Mouse (Mus musculus): ENCODE measurements at regions not wholly inside any gene's neighbourhood (a gene's known extent, or its start where the extent isn't known, plus 50 kb on each side); places are given as distances from the start of the nearest gene placed in this dataset.
"Not testable (repeated sequence)": the region's sequence is repeated elsewhere in the genome, so short reads cannot be mapped to it uniquely, and the experiment has no call there.

DNA sequence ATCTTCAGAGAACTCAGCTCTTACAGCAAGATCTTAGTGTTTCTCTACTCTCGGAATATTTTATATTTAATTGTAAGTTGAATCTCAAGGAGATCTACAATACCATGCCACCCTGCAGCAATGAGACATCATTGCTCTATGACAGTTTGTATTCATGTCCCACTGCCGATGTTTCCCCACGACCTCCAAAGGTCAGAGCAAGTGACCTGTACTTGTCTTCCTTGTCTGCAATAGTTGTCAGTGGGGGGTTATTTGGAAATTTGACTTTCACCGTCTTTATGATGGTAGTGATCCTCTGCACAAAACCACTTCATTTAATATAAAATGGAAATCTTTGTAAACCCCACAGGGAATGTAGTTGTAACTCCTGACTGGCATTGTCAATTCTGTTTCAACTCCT is 992.0 kb downstream of the Car8 start:
- Histone ChIP-seq H3K4me2 (replicated peaks) (no peak overlapping the region), H3K9me3 (ENCODE audit: control insufficient read depth, low read length) (no peaks in the 10 kb centered on the region), H3K4me3 (replicated peaks; ENCODE audit: low read length) (no peak overlapping the region), H3K27me3 (ENCODE audit: control insufficient read depth, insufficient read depth, low read length) (no peaks in the 10 kb centered on the region), H3K27ac (no peak overlapping the region), H3K4me1 (replicated peaks; ENCODE audit: control insufficient read depth, insufficient read depth, low read length) (no peaks in the 10 kb centered on the region), H3K9ac (no peak overlapping the region), H3K36me3 (replicated peaks; ENCODE audit: control insufficient read depth, insufficient read depth) (no peaks in the 10 kb centered on the region)
- no peak for ATAC-seq (ENCODE audit: low FRiP score)
- WGBS: 17% methylated on average over 4 of the region's 4 CpGs
- DNase-seq (ENCODE audit: low spot score): no peak

DNA sequence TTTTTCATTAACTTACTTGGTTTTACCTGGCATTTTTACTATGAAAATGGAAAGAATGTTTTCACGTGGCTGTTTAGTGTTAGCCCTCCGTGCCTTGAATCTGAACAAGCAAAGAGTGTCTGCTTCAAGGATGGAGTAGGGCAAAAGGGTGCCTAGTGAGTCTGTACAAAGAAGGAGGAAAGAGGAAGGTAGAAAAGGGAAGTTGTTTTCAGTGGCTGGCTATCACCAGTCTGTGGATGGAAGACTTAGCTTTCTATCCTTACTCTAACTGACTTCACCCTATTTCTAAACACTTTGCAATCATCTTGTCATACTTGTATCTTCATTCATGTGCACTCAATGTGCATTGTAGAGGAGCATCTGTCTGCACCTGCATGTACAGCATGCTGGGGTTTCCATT is 993.2 kb downstream of the Car8 start:
- Histone ChIP-seq H3K4me2 (replicated peaks) (no peak overlapping the region), H3K27ac (no peak overlapping the region), H3K27me3 (ENCODE audit: control insufficient read depth, insufficient read depth, low read length) (no peaks in the 10 kb centered on the region), H3K4me1 (replicated peaks; ENCODE audit: control insufficient read depth, insufficient read depth, low read length) (no peaks in the 10 kb centered on the region), H3K4me3 (replicated peaks; ENCODE audit: low read length) (no peak overlapping the region), H3K9ac (no peak overlapping the region), H3K9me3 (ENCODE audit: control insufficient read depth, low read length) (no peaks in the 10 kb centered on the region), H3K36me3 (replicated peaks; ENCODE audit: control insufficient read depth, insufficient read depth) (no peaks in the 10 kb centered on the region)
- WGBS: 98% methylated on average over 2 of the region's 2 CpGs
- no peak for ATAC-seq (ENCODE audit: low FRiP score)
- no peak for DNase-seq (ENCODE audit: low spot score)

- Histone ChIP-seq H3K27me3 (ENCODE audit: control insufficient read depth, insufficient read depth, low read length) (no peaks in the 10 kb centered on the region), H3K27ac (no peak overlapping the region), H3K4me1 (replicated peaks; ENCODE audit: control insufficient read depth, insufficient read depth, low read length) (no peaks in the 10 kb centered on the region), H3K36me3 (replicated peaks; ENCODE audit: control insufficient read depth, insufficient read depth) (no peaks in the 10 kb centered on the region), H3K9me3 (ENCODE audit: control insufficient read depth, low read length) (peaks cover 33% of the 10 kb centered on the region), H3K9ac (no peak overlapping the region), H3K4me3 (replicated peaks; ENCODE audit: low read length) (no peak overlapping the region), H3K4me2 (replicated peaks) (no peak overlapping the region)
- WGBS: 94% methylated on average over 3 of the region's 3 CpGs
- ATAC-seq (ENCODE audit: low FRiP score) (no peak), DNase-seq (ENCODE audit: low spot score) (no peak)
Measured at GRCm38 (mm10) chr4:7237848-7238247, 1001.0 kb downstream of the Car8 start.

DNA sequence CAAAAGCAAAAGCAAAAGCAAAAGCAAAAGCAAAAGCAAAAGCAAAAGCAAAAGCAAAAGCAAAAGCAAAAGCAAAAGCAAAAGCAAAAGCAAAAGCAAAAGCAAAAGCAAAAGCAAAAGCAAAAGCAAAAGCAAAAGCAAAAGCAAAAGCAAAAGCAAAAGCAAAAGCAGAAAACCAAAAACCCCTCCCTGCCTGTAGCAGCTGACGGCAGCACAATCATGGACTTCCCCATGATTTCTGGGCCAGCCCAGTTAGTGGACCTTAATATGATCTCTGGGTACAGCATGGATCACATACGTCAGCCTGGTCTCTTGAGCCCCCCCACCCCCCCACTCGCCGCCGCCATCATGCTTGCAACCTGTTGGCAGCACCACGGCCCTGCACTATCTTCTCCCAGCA is 1004.3 kb downstream of the Car8 start:
- not testable (repeated sequence) for H3K4me1 ChIP-seq (replicated peaks; ENCODE audit: control insufficient read depth, insufficient read depth, low read length); DNase-seq (ENCODE audit: low spot score); H3K27ac ChIP-seq; H3K4me2 ChIP-seq (replicated peaks); H3K27me3 ChIP-seq (ENCODE audit: control insufficient read depth, insufficient read depth, low read length); ATAC-seq (ENCODE audit: low FRiP score); H3K9ac ChIP-seq; H3K4me3 ChIP-seq (replicated peaks; ENCODE audit: low read length); H3K36me3 ChIP-seq (replicated peaks; ENCODE audit: control insufficient read depth, insufficient read depth)
- WGBS: 100% methylated on average over 6 of the region's 6 CpGs
- H3K9me3 ChIP-seq (ENCODE audit: control insufficient read depth, low read length): peaks cover 45% of the 10 kb centered on the region

DNA sequence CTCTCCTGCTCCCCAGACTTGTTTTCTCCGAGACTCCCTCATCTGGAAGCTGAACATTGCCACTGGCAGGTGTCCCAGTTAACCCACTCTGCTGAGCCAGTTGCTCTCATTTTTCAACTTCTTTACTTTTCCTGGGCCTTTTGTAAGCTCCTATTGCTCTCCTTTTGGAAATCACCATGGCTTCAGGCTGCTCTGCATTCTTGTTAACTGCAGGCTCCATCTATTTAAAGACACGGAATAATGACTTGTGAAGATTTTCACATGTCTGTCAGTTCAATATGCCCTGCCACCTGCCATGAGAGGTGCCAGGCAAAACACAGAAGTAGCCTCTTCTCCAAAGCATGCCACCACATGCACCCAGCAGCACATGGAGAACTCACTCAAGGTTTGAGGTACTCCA is 1009.9 kb downstream of the Car8 start:
- DNase-seq (ENCODE audit: low spot score) (no peak), ATAC-seq (ENCODE audit: low FRiP score) (no peak)
- Histone ChIP-seq H3K4me2 (replicated peaks) (no peak overlapping the region), H3K4me3 (replicated peaks; ENCODE audit: low read length) (no peak overlapping the region), H3K27me3 (ENCODE audit: control insufficient read depth, insufficient read depth, low read length) (no peaks in the 10 kb centered on the region), H3K4me1 (replicated peaks; ENCODE audit: control insufficient read depth, insufficient read depth, low read length) (no peaks in the 10 kb centered on the region), H3K9me3 (ENCODE audit: control insufficient read depth, low read length) (peaks cover 23% of the 10 kb centered on the region), H3K27ac (no peak overlapping the region), H3K36me3 (replicated peaks; ENCODE audit: control insufficient read depth, insufficient read depth) (no peaks in the 10 kb centered on the region), H3K9ac (no peak overlapping the region)
- 74% methylated on average over 2 of the region's 2 CpGs for WGBS

DNA sequence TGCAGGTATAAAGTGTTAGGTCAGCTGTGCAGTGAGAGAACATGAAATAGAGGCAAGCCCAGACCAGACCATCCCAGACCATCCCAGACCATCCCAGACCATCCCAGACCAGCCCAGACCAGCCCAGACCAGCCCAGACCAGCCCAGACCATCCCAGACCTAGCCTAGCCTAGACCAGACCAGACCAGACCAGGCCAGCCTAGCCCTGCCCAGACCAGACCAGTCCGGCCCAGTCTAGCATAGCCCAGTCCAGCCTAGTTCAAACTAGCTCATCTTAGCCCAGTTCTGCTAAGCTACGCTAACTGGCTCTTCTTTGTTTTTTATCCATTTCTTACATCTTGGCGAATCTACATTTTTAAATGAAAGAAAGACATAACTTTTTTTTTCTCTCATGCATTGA is 1015.9 kb downstream of the Car8 start:
- WGBS: 96% methylated on average over 3 of the region's 3 CpGs
- ATAC-seq (ENCODE audit: low FRiP score) (0 out of 2 replicates have a peak, but pooled peaks have one; percentile 21), DNase-seq (ENCODE audit: low spot score) (no peak)
- Histone ChIP-seq H3K4me2 (replicated peaks) (no peak overlapping the region), H3K9me3 (ENCODE audit: control insufficient read depth, low read length) (no peaks in the 10 kb centered on the region), H3K9ac (no peak overlapping the region), H3K36me3 (replicated peaks; ENCODE audit: control insufficient read depth, insufficient read depth) (no peaks in the 10 kb centered on the region), H3K27me3 (ENCODE audit: control insufficient read depth, insufficient read depth, low read length) (no peaks in the 10 kb centered on the region), H3K27ac (no peak overlapping the region), H3K4me3 (replicated peaks; ENCODE audit: low read length) (no peak overlapping the region), H3K4me1 (replicated peaks; ENCODE audit: control insufficient read depth, insufficient read depth, low read length) (no peaks in the 10 kb centered on the region)

DNA sequence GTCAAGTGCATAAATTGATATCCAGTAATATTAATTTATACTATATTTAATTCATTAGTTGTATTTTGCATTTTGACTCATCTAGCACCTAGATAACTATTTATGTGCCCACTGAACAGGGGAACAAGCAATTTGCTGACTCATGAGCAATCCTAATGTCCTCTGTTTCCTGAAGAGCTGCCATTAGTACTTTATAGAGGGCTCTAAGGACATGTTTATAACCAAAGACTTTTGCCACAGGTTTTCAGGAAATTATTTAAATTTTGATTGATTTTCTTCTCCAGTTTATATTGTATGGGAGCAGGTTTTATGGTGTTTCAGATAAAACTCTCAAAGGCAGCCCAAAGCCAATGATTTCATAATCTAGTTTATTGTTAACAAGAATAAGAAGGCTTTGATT is 1018.4 kb downstream of the Car8 start:
- ATAC-seq (ENCODE audit: low FRiP score): no peak
- Histone ChIP-seq H3K36me3 (replicated peaks; ENCODE audit: control insufficient read depth, insufficient read depth) (no peaks in the 10 kb centered on the region), H3K27me3 (ENCODE audit: control insufficient read depth, insufficient read depth, low read length) (no peaks in the 10 kb centered on the region)

GRCm38 (mm10) chr4:7215048-7216030 is 1023.5 kb downstream of the Car8 start:
- 61% methylated on average over 5 of the region's 5 CpGs for WGBS
- Histone ChIP-seq H3K4me3 (replicated peaks; ENCODE audit: low read length) (no peak overlapping the region), H3K27ac (no peak overlapping the region), H3K4me1 (replicated peaks; ENCODE audit: control insufficient read depth, insufficient read depth, low read length) (no peaks in the 10 kb centered on the region), H3K27me3 (ENCODE audit: control insufficient read depth, insufficient read depth, low read length) (no peaks in the 10 kb centered on the region), H3K9ac (no peak overlapping the region), H3K9me3 (ENCODE audit: control insufficient read depth, low read length) (no peaks in the 10 kb centered on the region), H3K36me3 (replicated peaks; ENCODE audit: control insufficient read depth, insufficient read depth) (no peaks in the 10 kb centered on the region), H3K4me2 (replicated peaks) (no peak overlapping the region)
- no peak for DNase-seq (ENCODE audit: low spot score)
- ATAC-seq (ENCODE audit: low FRiP score): no peak

More for the DNA sequence above, 1018.4 kb downstream of the Car8 start:
- Histone ChIP-seq H3K4me3 (replicated peaks; ENCODE audit: low read length) (no peak overlapping the region), H3K27ac (no peak overlapping the region), H3K4me2 (replicated peaks) (no peak overlapping the region), H3K4me1 (replicated peaks; ENCODE audit: control insufficient read depth, insufficient read depth, low read length) (no peaks in the 10 kb centered on the region), H3K9ac (no peak overlapping the region), H3K9me3 (ENCODE audit: control insufficient read depth, low read length) (no peaks in the 10 kb centered on the region)
- no peak for DNase-seq (ENCODE audit: low spot score)

DNA sequence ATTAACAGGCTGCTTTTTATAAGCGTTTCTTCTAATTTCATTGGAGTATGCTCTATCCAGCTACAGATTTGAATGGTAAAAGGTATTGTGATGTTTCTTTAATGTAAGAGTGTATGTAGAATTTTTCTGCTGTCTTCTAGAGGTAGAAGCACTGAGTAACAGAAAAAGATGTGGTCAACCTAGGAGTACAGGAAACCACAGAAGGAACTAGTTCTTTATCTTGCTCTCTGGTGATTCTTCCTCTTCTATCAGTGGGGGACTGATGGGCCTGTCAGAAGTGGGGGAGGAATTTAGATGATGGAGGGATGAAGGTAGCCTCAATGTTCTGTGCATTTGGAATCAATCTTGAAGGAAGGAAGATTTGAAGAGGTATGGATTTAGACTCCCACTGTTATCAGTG is 1031.9 kb downstream of the Car8 start:
- DNase-seq (ENCODE audit: low spot score): no peak
- WGBS: 95% methylated on average over 1 of the region's 1 CpGs

More for the DNA sequence above, 1031.9 kb downstream of the Car8 start:
- ATAC-seq (ENCODE audit: low FRiP score): no peak
- H3K9me3 ChIP-seq (ENCODE audit: control insufficient read depth, low read length): no peaks in the 10 kb centered on the region
- H3K9ac ChIP-seq: no peak overlapping the region
- H3K4me3 ChIP-seq (replicated peaks; ENCODE audit: low read length): no peak overlapping the region
- H3K4me1 ChIP-seq (replicated peaks; ENCODE audit: control insufficient read depth, insufficient read depth, low read length): no peaks in the 10 kb centered on the region
- H3K27ac ChIP-seq: no peak overlapping the region
- H3K4me2 ChIP-seq (replicated peaks): no peak overlapping the region
- H3K27me3 ChIP-seq (ENCODE audit: control insufficient read depth, insufficient read depth, low read length): no peaks in the 10 kb centered on the region
- H3K36me3 ChIP-seq (replicated peaks; ENCODE audit: control insufficient read depth, insufficient read depth): no peaks in the 10 kb centered on the region
